Mouse (Mus musculus) liver, adult 2 months (tissue): ENCODE data around the gene Palm2.

ENCODE experiments used
- CTCF ChIP-seq: fragments of 200-500 bp; IDR thresholded peaks from 2 replicates; pipeline ENCODE4 v1.5.1; 2011; ENCODE audit warnings: low read depth, low read length, control low read depth
- POLR2A ChIP-seq: fragments of 200-500 bp; IDR thresholded peaks from 2 replicates; pipeline ENCODE4 v1.6.1; 2011; ENCODE audit warnings: low read length, control low read depth; ENCODE audit not compliant: insufficient read depth; ENCODE audit errors: extremely low read depth

DNA sequence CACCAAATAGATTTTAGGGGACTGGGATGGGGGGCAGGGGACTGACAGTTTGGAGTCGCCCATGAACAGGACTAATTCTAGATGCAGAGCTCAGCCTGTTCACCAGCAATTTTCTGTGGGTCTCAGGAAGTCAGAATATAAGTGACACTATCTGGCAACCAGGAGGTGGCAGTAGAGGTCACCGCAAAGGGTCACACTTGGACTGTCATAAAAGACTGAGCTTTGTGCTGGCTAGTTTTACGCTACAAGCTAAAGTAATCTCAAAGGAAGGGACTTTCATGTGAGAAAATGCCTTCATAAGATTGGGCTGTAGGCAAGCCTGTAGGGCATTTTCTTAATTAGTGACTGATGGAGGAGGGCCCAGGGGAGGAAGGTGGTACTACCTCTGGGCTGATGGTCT, 17.8 kb downstream of the Palm2 start:
- peak; percentile 47; the same call in 1 of the 2 replicates for TF ChIP-seq CTCF
- no peak for TF ChIP-seq POLR2A
